Mouse (Mus musculus) gastrocnemius, postnatal 4 days (tissue): Measurements from ENCODE around the gene Gm10197. TPM values are rescaled to one million over a fixed set of nuclear protein-coding genes. Genes with fewer than 3 reads are reported as not detected.

ENCODE experiments used
- DNase-seq, 2 experiments: peaks; one replicate each; pipeline ENCODE4 v3.0.0; 2021 to 2022; ENCODE audit warnings: low spot score in 2 of 2, mixed read lengths in 2 of 2
- total RNA-seq, 2 experiments: library from RNA; stranded (reverse); gene quantifications; 2 replicates each; pipeline ENCODE4 v1.2.3; 2021

Gene Gm10197
- total RNA-seq, 2 experiments from 2014 or later: not detected

- DNase-seq: no peak
Observed at GRCm38 (mm10) chr19:53394552-53394951, 23.0 kb upstream of the Gm10197 start.

DNA sequence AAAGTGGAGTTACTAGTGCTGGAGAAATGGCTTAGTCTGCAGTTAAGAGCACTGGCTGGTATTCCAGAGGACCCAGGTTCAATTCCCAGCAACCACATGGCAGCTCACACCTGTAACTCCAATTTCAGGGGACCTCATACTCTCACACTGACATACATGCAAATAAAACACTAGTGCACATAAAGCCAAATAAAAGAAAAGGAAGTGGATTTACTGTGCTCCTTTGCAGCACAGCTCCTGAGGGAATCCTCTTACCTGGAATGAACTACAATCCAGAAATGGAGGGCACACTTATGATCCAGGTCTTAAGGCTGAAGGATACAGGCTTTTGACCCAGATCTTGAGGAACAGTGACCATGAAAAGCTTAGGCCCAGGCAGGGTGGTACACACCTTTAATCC is 22.1 kb upstream of the Gm10197 start:
- no peak for DNase-seq

DNA sequence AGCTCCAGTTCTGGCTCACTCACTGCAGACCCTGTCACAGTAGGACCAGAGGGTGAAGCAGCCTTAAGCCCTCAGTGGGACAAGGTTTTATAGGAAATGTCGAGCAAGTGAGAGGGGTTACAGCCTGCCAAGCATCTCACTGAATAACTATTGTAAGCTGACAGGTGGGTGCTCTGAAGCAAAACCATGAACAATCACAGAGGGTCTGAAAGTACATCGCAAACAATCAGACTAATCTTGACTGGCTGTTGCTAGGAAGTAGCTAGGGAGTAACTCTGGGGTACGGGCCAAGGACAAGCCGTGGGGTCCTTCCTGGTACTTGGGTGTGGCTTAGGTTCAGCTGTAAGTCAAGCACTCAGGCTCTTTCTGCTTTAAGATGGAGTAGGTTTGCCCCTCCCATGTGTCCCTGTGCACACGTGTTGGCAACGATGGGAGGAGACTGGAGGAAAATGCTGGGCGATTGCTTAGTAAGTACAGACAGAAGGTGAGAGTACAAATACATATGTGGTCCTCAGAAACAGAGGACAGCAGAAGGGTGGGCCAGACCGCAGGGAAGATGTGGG is 21.3 kb upstream of the Gm10197 start:
- DNase-seq: no peak

GRCm38 (mm10) chr19:53391787-53392186 is 20.2 kb upstream of the Gm10197 start:
- DNase-seq: no peak

DNA sequence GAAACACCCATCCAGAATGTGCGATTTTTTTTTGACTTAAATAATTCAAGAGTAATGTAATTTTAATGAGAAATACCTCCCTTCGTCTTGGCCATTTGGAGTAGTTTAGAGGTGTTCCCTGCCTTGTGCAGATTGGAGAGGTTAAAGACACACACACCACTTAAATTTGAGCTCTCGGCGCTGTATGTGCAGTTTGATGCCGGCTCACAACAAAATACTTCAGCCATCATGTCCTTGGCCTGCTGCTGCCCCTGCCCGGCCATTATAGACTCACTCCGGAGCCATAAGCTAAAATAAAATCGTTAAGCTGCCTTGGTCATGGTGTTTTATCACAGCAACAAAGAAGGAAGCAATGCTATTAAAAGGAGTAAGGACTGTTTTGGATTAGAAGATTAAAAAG is 19.8 kb upstream of the Gm10197 start:
- DNase-seq: no peak

- DNase-seq: peak; percentile 98 to 99
Observed at GRCm38 (mm10) chr19:53390495-53391007, 19.0 kb upstream of the Gm10197 start, which contains the start of gene Smndc1. TSS of gene Smndc1 (minus strand) at chr19:53390578.

- peak in 1 of 2 experiments; percentile 51 for DNase-seq
Observed at GRCm38 (mm10) chr19:53389851-53390431, 18.4 kb upstream of the Gm10197 start.

- DNase-seq: no peak
Observed at GRCm38 (mm10) chr19:53389417-53389816, 17.9 kb upstream of the Gm10197 start.

DNA sequence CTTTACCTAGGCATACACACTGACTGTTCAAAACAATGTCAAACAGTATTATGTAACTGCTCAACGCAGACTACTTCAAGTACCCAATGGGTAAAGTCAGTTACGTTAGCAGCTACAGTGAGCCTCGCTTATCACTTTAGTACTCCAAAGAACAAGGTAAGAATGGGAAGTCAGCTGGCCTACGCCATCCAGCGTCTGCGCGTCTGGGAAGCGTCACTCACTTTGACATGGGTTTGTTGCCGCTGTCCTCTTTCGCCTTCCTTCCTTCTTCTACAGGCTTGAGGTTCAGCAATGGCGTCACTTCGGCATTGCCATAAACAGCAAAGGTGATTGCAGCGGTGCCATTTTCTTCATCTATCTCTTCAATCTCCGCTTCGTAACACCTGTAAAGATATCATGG is 11.8 kb upstream of the Gm10197 start:
- DNase-seq: no peak

GRCm38 (mm10) chr19:53378421-53378820 is 6.9 kb upstream of the Gm10197 start:
- no peak for DNase-seq

- DNase-seq: no peak
Observed at GRCm38 (mm10) chr19:53377652-53378051, 6.1 kb upstream of the Gm10197 start.

GRCm38 (mm10) chr19:53375816-53376215 is 4.2 kb upstream of the Gm10197 start:
- no peak for DNase-seq

- no peak for DNase-seq
Observed at GRCm38 (mm10) chr19:53375299-53375698, 3.7 kb upstream of the Gm10197 start.

GRCm38 (mm10) chr19:53373570-53373969 is 2.0 kb upstream of the Gm10197 start:
- no peak for DNase-seq

GRCm38 (mm10) chr19:53370233-53370632 is 1.3 kb downstream of the Gm10197 start:
- no peak for DNase-seq

GRCm38 (mm10) chr19:53369469-53370043 is 2.0 kb downstream of the Gm10197 start:
- DNase-seq: peak in 1 of 2 experiments; percentile 79

- no peak for DNase-seq
Observed at GRCm38 (mm10) chr19:53366881-53367280, 4.7 kb downstream of the Gm10197 start.

GRCm38 (mm10) chr19:53366057-53366775 is 5.3 kb downstream of the Gm10197 start:
- no peak for DNase-seq

- peak in 1 of 2 experiments; percentile 48 for DNase-seq
Observed at GRCm38 (mm10) chr19:53364963-53365362, 6.6 kb downstream of the Gm10197 start.

DNA sequence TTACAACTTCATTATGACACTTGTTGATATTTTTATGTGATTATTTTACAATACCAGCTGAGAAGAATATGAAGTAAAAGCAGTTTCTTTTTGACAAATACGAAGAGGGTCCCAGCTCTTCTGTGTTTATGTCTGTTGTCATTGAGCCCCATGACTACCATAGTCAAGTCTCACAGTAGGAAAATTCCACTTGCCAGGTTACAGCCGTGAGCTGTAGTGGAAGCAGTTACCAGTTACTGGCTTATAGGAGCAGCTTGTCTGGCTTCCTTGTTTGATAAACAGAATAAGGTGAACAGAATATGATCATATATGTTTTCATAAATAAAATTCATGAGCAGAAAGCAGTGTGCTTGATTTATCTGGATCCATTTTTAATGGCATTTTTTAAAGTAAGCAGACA is 7.0 kb downstream of the Gm10197 start:
- DNase-seq: no peak

DNA sequence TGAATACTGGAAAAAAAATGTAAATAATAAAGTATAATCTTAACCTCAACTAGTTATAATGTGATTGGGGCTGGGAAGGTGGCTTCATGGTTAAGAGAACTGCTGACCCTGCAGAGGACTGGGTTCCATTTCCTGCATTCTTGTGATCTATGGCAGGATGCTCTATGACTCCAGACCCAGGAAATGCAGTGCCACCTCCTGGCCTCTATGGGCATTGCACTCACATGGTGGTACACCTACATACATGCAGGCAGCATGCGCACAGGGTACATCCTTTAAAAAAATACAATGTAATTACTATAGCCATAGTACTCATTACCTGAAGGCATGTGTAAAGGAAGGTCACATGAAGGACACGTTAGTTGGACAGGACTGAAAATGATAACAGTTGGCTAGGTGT is 8.6 kb downstream of the Gm10197 start:
- no peak for DNase-seq
